Mouse (Mus musculus) layer of hippocampus, postnatal 14 days (tissue): ENCODE measurements around the gene Spcs3. TPM values are rescaled to one million over a fixed set of nuclear protein-coding genes. Genes with fewer than 3 reads are reported as not detected.
A peak's percentile ranks its signal among the peaks of the same experiment; 100 is the strongest.
"Not testable (repeated sequence)": the region's sequence is repeated elsewhere in the genome, so short reads cannot be mapped to it uniquely, and the experiment has no call there.

Source experiments
- DNase-seq, 2 experiments: peaks; one replicate each; pipeline ENCODE4 v3.0.0; 2021 to 2022; ENCODE audit warnings: low spot score in 2 of 2, mixed read lengths in 1 of 2
- long read RNA-seq, 2 experiments: library from polyadenylated mRNA; stranded (forward); transcript quantifications; one replicate each; pipeline ENCODE4 v2.0.0; 2021
- total RNA-seq, 2 experiments: library from RNA; stranded (reverse); gene quantifications; 2 replicates each; pipeline ENCODE4 v1.2.3; 2021

Gene Spcs3
- total RNA-seq: 10 to 100 TPM; 34.4 to 36.0 TPM
- long read RNA-seq, experiment 1, transcript Spcs3-201 (5 exons, 3,466 nt): major isoform, 45 of 49 reads
- long read RNA-seq, experiment 1, partial matches to known transcripts: 4 of 49 reads
- long read RNA-seq, experiment 1, other reads (novel, unspliced or antisense): 0 of 49 reads
- long read RNA-seq, experiment 2, transcript Spcs3-201 (5 exons, 3,466 nt): major isoform, 54 of 63 reads
- long read RNA-seq, experiment 2, partial matches to known transcripts: 2 of 63 reads
- long read RNA-seq, experiment 2, other reads (novel, unspliced or antisense): 7 of 63 reads

DNA sequence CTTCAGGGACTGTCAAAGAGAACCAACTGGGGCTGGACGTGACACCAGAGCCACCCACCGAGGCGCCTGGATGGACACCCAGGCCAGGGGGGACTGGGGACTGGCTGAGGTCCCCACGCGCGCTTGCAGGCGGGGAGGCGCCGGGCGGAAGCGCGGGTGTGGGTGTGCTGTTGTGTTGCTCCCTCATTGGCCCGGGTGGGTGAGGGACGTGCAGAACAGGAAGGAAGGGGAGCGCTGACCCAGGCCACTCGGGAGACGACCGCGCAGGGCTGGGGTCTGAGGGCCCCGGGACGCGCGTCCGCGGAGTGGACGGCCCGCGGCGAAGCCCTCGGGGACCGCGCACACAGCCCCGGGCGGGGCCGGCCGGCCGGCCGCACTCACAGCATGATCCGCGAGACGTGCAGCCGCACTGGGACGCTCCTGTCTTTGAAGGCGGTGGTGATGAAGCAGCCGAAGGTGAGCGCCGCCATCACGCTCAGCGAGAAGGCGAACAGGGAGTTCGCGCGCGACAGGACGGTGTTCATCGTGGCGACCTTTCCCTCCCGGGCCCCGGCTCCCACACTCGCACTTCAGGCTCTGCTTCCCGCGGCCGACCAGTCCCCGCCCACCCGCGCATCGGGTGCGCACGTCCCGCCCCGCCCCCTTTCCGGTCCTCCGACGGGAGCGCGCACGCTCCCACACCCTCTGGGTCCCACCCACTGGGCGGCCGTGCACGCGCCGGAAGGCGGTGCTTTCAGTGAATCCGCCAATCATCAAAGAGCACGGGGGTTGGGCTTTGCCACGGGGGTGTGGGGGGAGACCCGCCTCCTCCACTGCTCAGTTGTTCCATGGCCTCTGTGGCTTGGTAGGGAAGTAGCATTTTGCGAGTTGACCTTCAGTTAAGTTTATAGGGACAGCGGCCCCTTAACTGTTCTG is at the start of gene Spcs3, which contains the start of gene Asb5:
Spcs3 (minus strand) TSS at position 617 of the 915 bp plus-strand sequence.
Asb5 (plus strand) TSS at position 199 of the 915 bp plus-strand sequence.
- DNase-seq: peak; percentile 94 to 97

DNA sequence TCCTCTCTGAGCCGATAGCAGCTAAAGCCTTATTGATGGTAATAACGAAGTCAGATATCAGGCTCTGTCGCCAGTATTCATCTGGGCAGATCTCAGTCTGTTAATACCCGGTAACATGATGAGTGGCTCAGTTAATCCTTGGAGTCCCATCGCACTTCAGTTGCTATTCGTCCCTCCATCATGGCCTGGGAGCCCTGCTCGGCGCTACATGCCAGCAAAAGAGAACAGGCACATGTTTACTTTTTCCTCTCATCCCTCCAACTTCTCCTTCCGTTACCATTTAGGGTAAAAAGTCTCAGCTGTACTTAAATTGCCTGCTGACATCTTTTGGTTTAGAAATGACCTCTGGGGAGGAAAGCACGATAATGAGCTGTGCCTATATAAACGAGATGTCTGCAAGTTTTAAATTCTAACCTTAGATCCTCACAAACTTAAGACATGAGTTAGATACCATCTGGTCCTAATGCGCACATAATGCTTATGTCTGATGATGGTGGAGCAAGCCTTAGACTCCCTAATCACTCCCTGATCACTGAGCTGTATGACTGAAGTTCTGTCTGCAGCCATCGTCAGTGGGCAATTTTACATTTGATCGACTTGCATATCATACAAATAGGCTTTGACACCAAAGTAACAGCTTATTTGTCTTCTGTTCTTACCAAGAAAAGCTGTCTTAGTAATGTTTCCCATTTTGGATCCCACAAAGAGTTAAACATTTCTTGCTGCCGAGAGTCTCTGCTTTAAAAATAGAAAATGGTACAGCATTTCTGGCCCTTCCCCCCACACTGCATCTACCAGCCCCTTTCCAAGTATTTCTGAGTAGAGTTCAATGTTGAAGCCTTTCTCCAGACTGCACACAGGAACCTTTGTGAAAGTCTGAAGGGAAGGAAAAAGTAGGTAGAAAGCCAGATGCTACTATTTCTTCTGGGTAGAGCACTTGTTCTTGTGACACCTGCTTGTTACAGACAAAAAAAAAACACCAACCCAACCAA is 41.1 kb upstream of the Spcs3 start:
- no peak for DNase-seq

- DNase-seq: no peak
Measured at GRCm38 (mm10) chr8:54567168-54567567, 37.4 kb upstream of the Spcs3 start.

DNA sequence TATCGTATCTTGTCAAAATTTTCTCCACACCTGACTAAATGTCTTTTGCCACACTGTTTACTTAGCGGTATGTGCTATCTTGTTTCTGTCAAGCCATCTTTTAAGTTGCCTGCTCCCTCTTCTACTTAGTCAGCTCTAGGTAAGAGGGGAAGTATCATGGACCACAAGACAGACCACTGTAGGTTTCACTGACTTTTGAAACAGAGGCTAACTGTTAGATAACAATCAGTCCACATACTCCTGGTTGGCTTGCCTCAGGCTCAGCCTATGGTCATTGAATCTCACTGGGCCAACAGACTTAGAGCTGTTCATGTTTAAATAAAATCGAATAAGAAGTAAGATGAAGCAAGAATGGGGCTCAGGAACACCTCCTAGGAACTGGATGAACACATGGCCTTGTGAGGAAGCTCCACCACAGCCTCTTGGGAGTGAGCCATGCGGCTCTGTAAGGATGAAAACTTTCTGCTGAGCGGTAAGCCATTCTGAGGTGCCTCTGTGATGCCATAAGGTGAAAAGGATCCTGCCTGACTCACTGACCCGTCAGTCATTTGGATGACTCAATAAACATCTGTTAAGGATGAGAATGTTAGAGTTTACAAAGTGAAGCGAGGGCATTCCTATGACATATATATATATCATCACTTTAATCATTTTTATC is 35.9 kb upstream of the Spcs3 start:
- DNase-seq: no peak

GRCm38 (mm10) chr8:54565181-54565580 is 35.4 kb upstream of the Spcs3 start:
- no peak for DNase-seq

GRCm38 (mm10) chr8:54562137-54562536 is 32.3 kb upstream of the Spcs3 start:
- no peak for DNase-seq

DNA sequence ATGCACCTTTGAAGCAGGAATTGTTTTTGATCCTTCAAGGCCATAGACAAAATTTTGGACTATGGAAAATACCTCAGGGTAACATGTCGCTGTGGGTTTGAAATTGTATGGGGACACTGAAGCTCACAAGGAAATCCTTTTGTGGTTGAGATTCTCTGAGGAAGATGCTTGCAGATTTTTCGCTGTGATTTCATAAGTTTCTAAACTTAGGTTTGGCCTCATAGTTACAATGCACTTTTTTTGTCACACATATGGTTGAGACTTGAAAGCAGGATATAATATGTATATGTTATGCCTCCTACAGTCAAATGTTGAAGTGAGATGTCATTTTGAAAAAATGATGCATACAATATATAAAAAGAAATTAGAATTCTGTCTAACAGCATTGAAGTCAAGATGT is 25.1 kb upstream of the Spcs3 start:
- no peak for DNase-seq

- no peak for DNase-seq
Measured at GRCm38 (mm10) chr8:54550026-54550574, 20.3 kb upstream of the Spcs3 start.

DNA sequence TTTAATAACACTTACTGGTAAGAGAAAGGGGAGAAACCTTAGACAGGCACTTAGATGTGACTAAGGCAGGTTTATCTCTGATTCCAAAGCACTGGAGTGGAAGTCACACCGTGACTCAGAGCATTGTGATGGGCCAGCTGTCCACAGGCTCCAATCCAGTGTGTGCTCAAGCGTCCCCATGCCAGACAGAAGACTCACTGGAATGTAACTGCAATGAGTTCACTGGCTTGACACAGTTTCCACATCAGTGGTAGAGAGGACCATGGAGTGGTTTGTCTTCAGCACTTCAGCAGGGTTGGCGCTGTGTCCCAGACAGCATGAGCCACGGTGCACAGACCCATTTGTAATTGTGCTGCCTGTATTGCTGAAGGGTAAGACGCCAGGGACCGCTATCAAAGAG is 18.6 kb upstream of the Spcs3 start:
- no peak for DNase-seq

GRCm38 (mm10) chr8:54541331-54541730 is 11.5 kb upstream of the Spcs3 start:
- no peak for DNase-seq

DNA sequence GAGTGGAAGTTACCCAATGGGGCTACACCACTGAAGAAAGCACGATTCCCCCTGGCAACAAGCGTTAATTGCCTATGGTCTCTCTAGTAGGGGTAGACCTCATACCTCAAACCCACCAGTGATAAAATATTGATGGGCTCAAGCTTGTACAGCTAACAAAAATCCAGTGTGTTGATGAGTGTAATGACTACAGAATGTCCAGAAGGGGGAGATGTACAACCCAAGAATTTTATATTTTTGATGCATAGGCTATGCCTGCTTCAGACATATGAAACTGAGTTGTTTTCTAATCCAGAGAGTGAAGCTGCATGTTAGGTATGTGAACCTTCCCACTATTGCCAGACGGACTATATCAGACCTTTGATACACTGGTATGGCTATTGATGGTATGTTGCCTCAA is 7.5 kb upstream of the Spcs3 start:
- DNase-seq: no peak

- no peak for DNase-seq
Measured at GRCm38 (mm10) chr8:54535172-54535571, 5.4 kb upstream of the Spcs3 start.

GRCm38 (mm10) chr8:54528571-54528970 is 1.2 kb downstream of the Spcs3 start:
- no peak for DNase-seq

DNA sequence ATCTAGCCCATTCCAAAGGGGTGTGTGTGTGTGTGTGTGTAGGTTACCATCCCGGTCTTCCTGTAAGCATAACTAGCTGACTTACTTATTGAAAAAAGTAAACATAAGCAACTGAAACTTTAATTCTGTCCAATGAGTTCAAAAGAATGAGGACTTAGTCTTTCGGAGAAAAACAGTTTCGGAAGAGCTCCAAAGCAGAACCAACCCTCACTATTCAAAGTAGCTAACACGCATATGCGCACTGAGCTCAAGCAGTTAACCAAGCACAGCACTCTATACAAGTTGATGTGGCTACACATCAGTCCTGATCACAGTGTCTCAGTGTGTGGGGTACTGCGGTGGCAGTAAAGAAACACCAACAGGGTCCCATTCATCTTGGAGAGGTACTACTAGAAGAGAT is 3.1 kb downstream of the Spcs3 start:
- no peak for DNase-seq

- DNase-seq: no peak
Measured at GRCm38 (mm10) chr8:54525606-54526005, 4.2 kb downstream of the Spcs3 start.

GRCm38 (mm10) chr8:54520516-54520915 is 9.3 kb downstream of the Spcs3 start:
- DNase-seq: no peak

GRCm38 (mm10) chr8:54518756-54519460 is 10.9 kb downstream of the Spcs3 start:
- DNase-seq: no peak

DNA sequence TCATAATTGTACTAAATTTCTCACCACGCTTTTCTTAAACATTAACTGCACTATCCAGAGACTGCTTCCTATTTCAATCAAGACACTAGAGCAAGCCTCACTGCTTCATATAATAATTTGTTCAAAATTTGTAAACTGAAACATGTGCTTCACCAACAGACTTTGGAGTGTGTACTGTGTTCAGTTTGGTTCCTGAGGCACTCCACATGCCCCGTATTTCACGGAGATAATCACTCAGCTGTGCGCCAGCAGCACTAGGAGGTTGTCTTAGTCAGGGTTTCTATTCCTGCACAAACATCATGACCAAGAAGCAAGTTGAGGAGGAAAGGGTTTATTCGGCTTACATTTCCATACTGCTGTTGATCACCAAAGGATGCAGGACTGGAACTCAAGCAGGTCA is 17.6 kb downstream of the Spcs3 start:
- DNase-seq: not testable (repeated sequence)

DNA sequence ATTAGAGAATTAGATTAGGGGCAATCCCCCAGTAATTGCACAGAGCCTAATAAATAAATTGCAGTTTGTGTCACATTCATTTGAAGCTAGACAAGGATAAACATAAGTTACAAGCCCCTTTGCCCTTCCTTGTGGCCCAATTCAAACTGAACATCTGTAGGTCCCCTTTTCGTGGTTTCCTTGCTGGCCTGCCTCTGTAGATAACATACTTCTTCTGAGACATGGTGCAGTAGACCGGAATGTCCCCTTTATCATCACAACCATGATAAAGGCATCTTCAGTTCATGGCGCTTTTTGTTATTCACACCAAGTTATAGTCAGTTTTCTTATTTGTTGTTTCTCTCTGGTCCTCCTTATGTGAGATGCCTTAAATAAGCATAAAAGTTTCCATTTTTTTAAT is 18.0 kb downstream of the Spcs3 start:
- DNase-seq: no peak
